Mouse (Mus musculus) brain, embryonic 14.5 days (tissue): ENCODE data around the gene Trappc13. TPM values are rescaled to one million over a fixed set of nuclear protein-coding genes. Genes with fewer than 3 reads are reported as not detected.

Experiments
- DNase-seq: peaks from one replicate; pipeline ENCODE4 v3.0.0-alpha.2; 2011; ENCODE audit warnings: low read depth
- CTCF ChIP-seq: fragments of 200-500 bp; IDR thresholded peaks from 2 replicates; pipeline ENCODE4 v1.5.1; 2012; ENCODE audit warnings: inconsistent platforms, mild to moderate bottlenecking, moderate library complexity, borderline replicate concordance; ENCODE audit not compliant: insufficient read depth, insufficient read length; ENCODE audit errors: extremely low read depth
- POLR2A ChIP-seq: fragments of 200-500 bp; IDR thresholded peaks from 2 replicates; pipeline ENCODE4 v1.6.1; 2012; ENCODE audit warnings: mild to moderate bottlenecking, inconsistent platforms, borderline replicate concordance; ENCODE audit not compliant: poor library complexity, insufficient read depth, insufficient read length, severe bottlenecking; ENCODE audit errors: extremely low read depth
- polyA plus RNA-seq: library from polyadenylated mRNA; depleted of rRNA; stranded (reverse); fragments of >200 nt; gene quantifications from 2 replicates; pipeline ENCODE4 v1.2.3, GENCODE M21; 2012; rRNA removed

Gene Trappc13
- polyA plus RNA-seq, 1 experiment: 26.3 TPM

GRCm38 (mm10) chr13:104112266-104112900 is 65.9 kb downstream of the Trappc13 start:
- DNase-seq: peak; percentile 52

GRCm38 (mm10) chr13:104110526-104110925 is 67.7 kb downstream of the Trappc13 start:
- no peak for DNase-seq
- no peak for TF ChIP-seq CTCF
- no peak for TF ChIP-seq POLR2A

More at GRCm38 (mm10) chr13:104112266-104112900, 65.9 kb downstream of the Trappc13 start:
- TF ChIP-seq CTCF: no peak
- TF ChIP-seq POLR2A: no peak

- no peak; the same call in 1 of the 2 replicates for TF ChIP-seq POLR2A
- TF ChIP-seq CTCF: no peak
- peak; percentile 81 for DNase-seq
These were observed 68.3 kb downstream of the Trappc13 start for GRCm38 (mm10) chr13:104109816-104110521.

GRCm38 (mm10) chr13:104109288-104109815 is 68.9 kb downstream of the Trappc13 start, which contains the start of the genes Nln and Sgtb:
TSS of gene Nln (minus strand) at chr13:104109614.
TSS of gene Sgtb (plus strand) at chr13:104109741.
- DNase-seq: peak; percentile 96
- TF ChIP-seq CTCF: no peak
- peak; percentile 51; the same call in 1 of the 2 replicates for TF ChIP-seq POLR2A

- TF ChIP-seq CTCF (no peak), POLR2A (no peak)
- DNase-seq: peak; percentile 70
These were observed 69.5 kb downstream of the Trappc13 start for GRCm38 (mm10) chr13:104108651-104109287.

- no peak for DNase-seq
- TF ChIP-seq CTCF (no peak), POLR2A (no peak)
These were observed 76.5 kb downstream of the Trappc13 start for GRCm38 (mm10) chr13:104101606-104102235.

DNA sequence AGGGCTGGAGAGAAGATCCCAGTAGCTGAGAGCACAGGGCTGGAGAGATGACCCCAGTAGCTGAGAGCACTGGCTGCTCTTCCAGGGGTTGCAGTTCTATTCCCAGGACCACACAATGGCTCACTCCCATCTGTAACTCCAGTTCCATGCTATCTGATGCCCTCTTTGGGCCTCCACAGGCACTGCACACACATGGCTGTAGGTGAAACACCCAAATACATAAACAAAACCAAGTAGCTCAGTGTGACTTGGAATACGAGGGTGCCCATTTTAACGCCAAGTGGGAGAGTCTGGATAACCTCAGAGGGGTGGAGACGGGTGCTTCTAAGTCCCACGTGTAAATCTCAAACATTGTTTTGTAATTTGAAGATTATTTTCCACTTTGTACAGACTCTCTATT is 77.9 kb downstream of the Trappc13 start:
- TF ChIP-seq POLR2A (no peak), CTCF (no peak)
- no peak for DNase-seq

- DNase-seq: no peak
- no peak for TF ChIP-seq POLR2A
- TF ChIP-seq CTCF: no peak
These were observed 81.1 kb downstream of the Trappc13 start for GRCm38 (mm10) chr13:104097190-104097589.

GRCm38 (mm10) chr13:104095955-104096354 is 82.3 kb downstream of the Trappc13 start:
- TF ChIP-seq CTCF: no peak
- no peak for TF ChIP-seq POLR2A

GRCm38 (mm10) chr13:104094531-104095385 is 83.5 kb downstream of the Trappc13 start:
- TF ChIP-seq POLR2A: no peak
- TF ChIP-seq CTCF: no peak
- DNase-seq: no peak

More at GRCm38 (mm10) chr13:104095955-104096354, 82.3 kb downstream of the Trappc13 start:
- no peak for DNase-seq

Other genes starting within 250 kb of the Trappc13 start
- gene Nln, start 68.9 kb downstream of the Trappc13 start, polyA plus RNA-seq: 24.3 and 35.3 TPM in 2 replicates
- 19.3 and 23.7 TPM in 2 replicates for gene Sgtb, start 68.7 kb downstream of the Trappc13 start, polyA plus RNA-seq
- gene Trim23, start 328 bp upstream of the Trappc13 start, polyA plus RNA-seq: 23.5 and 24.4 TPM in 2 replicates
- gene Cenpk, start 50.1 kb upstream of the Trappc13 start, polyA plus RNA-seq: 4.9 and 11.1 TPM in 2 replicates
- 6.6 and 9.0 TPM in 2 replicates for gene Ppwd1, start 50.4 kb upstream of the Trappc13 start, polyA plus RNA-seq
- 5.5 TPM in 2 replicates for gene Adamts6, start 109.4 kb upstream of the Trappc13 start, polyA plus RNA-seq